Mouse (Mus musculus) ovary, postnatal 14 days (tissue): ENCODE results near the gene Gm9964.
A peak's percentile ranks its signal among the peaks of the same experiment; 100 is the strongest.
"Not testable (repeated sequence)": the region's sequence is repeated elsewhere in the genome, so short reads cannot be mapped to it uniquely, and the experiment has no call there.

Source experiments
- DNase-seq: peaks from one replicate; pipeline ENCODE4 v3.0.0; 2022; ENCODE audit warnings: low spot score

The Gm9964 gene

GRCm38 (mm10) chr11:79299719-79300431 lies 3.2 kb upstream of the Gm9964 start:
- DNase-seq = no peak

GRCm38 (mm10) chr11:79296167-79296566 lies 539 bp downstream of the Gm9964 start:
- peak; percentile 32 for DNase-seq

- no peak for DNase-seq
Observed at GRCm38 (mm10) chr11:79293971-79294370, 2.7 kb downstream of the Gm9964 start.

- no peak for DNase-seq
Observed at GRCm38 (mm10) chr11:79293025-79293424, 3.7 kb downstream of the Gm9964 start.

- no peak for DNase-seq
Observed at GRCm38 (mm10) chr11:79292130-79292529, 4.6 kb downstream of the Gm9964 start.

GRCm38 (mm10) chr11:79291651-79292050 lies 5.1 kb downstream of the Gm9964 start:
- no peak for DNase-seq

- no peak for DNase-seq
Observed at GRCm38 (mm10) chr11:79290473-79290872, 6.2 kb downstream of the Gm9964 start.

- no peak for DNase-seq
Observed at GRCm38 (mm10) chr11:79288913-79289640, 7.6 kb downstream of the Gm9964 start.

- DNase-seq = no peak
Observed at GRCm38 (mm10) chr11:79288278-79288843, 8.3 kb downstream of the Gm9964 start.

- DNase-seq = no peak
Observed at GRCm38 (mm10) chr11:79287447-79287846, 9.3 kb downstream of the Gm9964 start.

- no peak for DNase-seq
Observed at GRCm38 (mm10) chr11:79286305-79286799, 10.4 kb downstream of the Gm9964 start.

- no peak for DNase-seq
Observed at GRCm38 (mm10) chr11:79283350-79284030, 13.2 kb downstream of the Gm9964 start.

- no peak for DNase-seq
Observed at GRCm38 (mm10) chr11:79281396-79281795, 15.3 kb downstream of the Gm9964 start.

- DNase-seq = no peak
Observed at GRCm38 (mm10) chr11:79279732-79280405, 16.8 kb downstream of the Gm9964 start.

GRCm38 (mm10) chr11:79273757-79274156 lies 22.9 kb downstream of the Gm9964 start:
- no peak for DNase-seq

GRCm38 (mm10) chr11:79273039-79273438 lies 23.7 kb downstream of the Gm9964 start:
- no peak for DNase-seq

- no peak for DNase-seq
Observed at GRCm38 (mm10) chr11:79267171-79267570, 29.5 kb downstream of the Gm9964 start.

- no peak for DNase-seq
Observed at GRCm38 (mm10) chr11:79264376-79264775, 32.3 kb downstream of the Gm9964 start.

GRCm38 (mm10) chr11:79260126-79260525 lies 36.6 kb downstream of the Gm9964 start:
- not testable (repeated sequence) for DNase-seq

- no peak for DNase-seq
Observed at GRCm38 (mm10) chr11:79258738-79259137, 38.0 kb downstream of the Gm9964 start.

- DNase-seq = peak; percentile 91
Observed at GRCm38 (mm10) chr11:79254391-79255098, 42.2 kb downstream of the Gm9964 start, which contains the start of gene Wsb1. Gene Wsb1, minus strand, starts transcription at chr11:79254671.
